Mouse (Mus musculus) ES-E14 (cell line): ENCODE results near the gene P2rx4.

Source experiments
- CHD2 ChIP-seq: IDR thresholded peaks from 2 replicates; pipeline ENCODE4 v1.6.1; 2014; ENCODE audit warnings: mild to moderate bottlenecking, low read depth, low read length, inconsistent platforms
- HCFC1 ChIP-seq: IDR thresholded peaks from 2 replicates; pipeline ENCODE4 v1.6.1; 2012; ENCODE audit warnings: low read length, inconsistent platforms, borderline replicate concordance; ENCODE audit not compliant: insufficient read depth
- MAFK ChIP-seq: IDR thresholded peaks from 2 replicates; pipeline ENCODE4 v1.6.1; 2014; ENCODE audit warnings: mild to moderate bottlenecking, low read depth, low read length, inconsistent platforms; ENCODE audit not compliant: insufficient read depth
- ZC3H11A ChIP-seq: IDR thresholded peaks from 2 replicates; pipeline ENCODE4 v1.6.1; 2012; ENCODE audit warnings: low read depth, mild to moderate bottlenecking, inconsistent platforms, low read length, borderline replicate concordance
- ZNF384 ChIP-seq: IDR thresholded peaks from 2 replicates; pipeline ENCODE4 v1.6.1; 2012; ENCODE audit warnings: low read depth, low read length, inconsistent platforms

- TF ChIP-seq MAFK = no peak
- TF ChIP-seq ZC3H11A = no peak
- no peak for TF ChIP-seq HCFC1
- no peak for TF ChIP-seq ZNF384
- TF ChIP-seq CHD2 = no peak
Measured at GRCm38 (mm10) chr5:122690486-122690885, 16.9 kb upstream of the P2rx4 start.
